Mouse (Mus musculus): ENCODE measurements at regions not wholly inside any gene's neighbourhood (a gene's known extent, or its start where the extent isn't known, plus 50 kb on each side); places are given as distances from the start of the nearest gene placed in this dataset.

GRCm38 (mm10) chr17:9821358-9821757 is 151.8 kb upstream of the Pabpc6 start:
- H3K9ac ChIP-seq (replicated peaks; ENCODE audit: low read depth): no peak overlapping the region
- TF ChIP-seq CTCF (IDR thresholded peaks at IDR 0.05): no peak
- TF ChIP-seq EP300 (IDR thresholded peaks at IDR 0.05): no peak
- H3K4me1 ChIP-seq (ENCODE audit: insufficient read depth, low read depth, low read length): no peaks in the 10 kb centered on the region; the same call in 1 of the 2 replicates
- WGBS: 72% methylated on average over 4 of the region's 4 CpGs
- DNase-seq (ENCODE audit: low spot score) (no peak), ATAC-seq (no peak)
- no peaks in the 10 kb centered on the region for H3K9me3 ChIP-seq (ENCODE audit: low read length)
- no peaks in the 10 kb centered on the region for H3K27me3 ChIP-seq (replicated peaks; ENCODE audit: insufficient read depth, low read length)
- H3K36me3 ChIP-seq (ENCODE audit: insufficient read depth, low read length): no peaks in the 10 kb centered on the region
- H3K4me3 ChIP-seq (ENCODE audit: low read depth, low read length): no peak overlapping the region
- H3K4me2 ChIP-seq (replicated peaks; ENCODE audit: low read depth, low read length): no peak overlapping the region
- H3K27ac ChIP-seq (ENCODE audit: low read length): no peak overlapping the region

GRCm38 (mm10) chr17:9817056-9817455 is 147.5 kb upstream of the Pabpc6 start:
- H3K9ac ChIP-seq (replicated peaks; ENCODE audit: low read depth): no peak overlapping the region
- no peaks in the 10 kb centered on the region for H3K27me3 ChIP-seq (replicated peaks; ENCODE audit: insufficient read depth, low read length)
- no peaks in the 10 kb centered on the region for H3K36me3 ChIP-seq (ENCODE audit: insufficient read depth, low read length)
- no peaks in the 10 kb centered on the region for H3K9me3 ChIP-seq (ENCODE audit: low read length)
- DNase-seq (ENCODE audit: low spot score): no peak
- no peak overlapping the region for H3K4me2 ChIP-seq (replicated peaks; ENCODE audit: low read depth, low read length)
- H3K27ac ChIP-seq (ENCODE audit: low read length): no peak overlapping the region
- no peak for ATAC-seq
- no peak for TF ChIP-seq EP300 (IDR thresholded peaks at IDR 0.05)
- no peak for TF ChIP-seq CTCF (IDR thresholded peaks at IDR 0.05)
- no peaks in the 10 kb centered on the region for H3K4me1 ChIP-seq (ENCODE audit: insufficient read depth, low read depth, low read length)
- no peak overlapping the region for H3K4me3 ChIP-seq (ENCODE audit: low read depth, low read length)

GRCm38 (mm10) chr17:9797069-9797468 is 127.6 kb upstream of the Pabpc6 start:
- Histone ChIP-seq H3K4me1 (ENCODE audit: insufficient read depth, low read depth, low read length) (no peaks in the 10 kb centered on the region), H3K4me2 (replicated peaks; ENCODE audit: low read depth, low read length) (no peak overlapping the region), H3K4me3 (ENCODE audit: low read depth, low read length) (no peak overlapping the region), H3K36me3 (ENCODE audit: insufficient read depth, low read length) (no peaks in the 10 kb centered on the region), H3K9me3 (ENCODE audit: low read length) (no peaks in the 10 kb centered on the region), H3K9ac (replicated peaks; ENCODE audit: low read depth) (no peak overlapping the region), H3K27me3 (replicated peaks; ENCODE audit: insufficient read depth, low read length) (no peaks in the 10 kb centered on the region), H3K27ac (ENCODE audit: low read length) (no peak overlapping the region)
- TF ChIP-seq CTCF (IDR thresholded peaks at IDR 0.05) (no peak), EP300 (IDR thresholded peaks at IDR 0.05) (no peak)
- no peak for DNase-seq (ENCODE audit: low spot score)
- WGBS: 86% methylated on average over 8 of the region's 8 CpGs
- no peak for ATAC-seq

- Histone ChIP-seq H3K9me3 (ENCODE audit: low read length) (no peaks in the 10 kb centered on the region), H3K36me3 (ENCODE audit: insufficient read depth, low read length) (no peaks in the 10 kb centered on the region), H3K9ac (replicated peaks; ENCODE audit: low read depth) (no peak overlapping the region), H3K4me2 (replicated peaks; ENCODE audit: low read depth, low read length) (no peak overlapping the region), H3K4me1 (ENCODE audit: insufficient read depth, low read depth, low read length) (no peaks in the 10 kb centered on the region), H3K27ac (ENCODE audit: low read length) (no peak overlapping the region), H3K27me3 (replicated peaks; ENCODE audit: insufficient read depth, low read length) (no peaks in the 10 kb centered on the region), H3K4me3 (ENCODE audit: low read depth, low read length) (no peak overlapping the region)
- no peak for ATAC-seq
- TF ChIP-seq CTCF (IDR thresholded peaks at IDR 0.05): no peak
- no peak for TF ChIP-seq EP300 (IDR thresholded peaks at IDR 0.05)
- DNase-seq (ENCODE audit: low spot score): no peak
- 71% methylated on average over 13 of the region's 13 CpGs for WGBS
Observed at GRCm38 (mm10) chr17:9796225-9796988, 126.9 kb upstream of the Pabpc6 start.

GRCm38 (mm10) chr17:9778866-9779265 is 109.3 kb upstream of the Pabpc6 start:
- no peak overlapping the region for H3K4me3 ChIP-seq (ENCODE audit: low read depth, low read length)
- H3K4me2 ChIP-seq (replicated peaks; ENCODE audit: low read depth, low read length): no peak overlapping the region
- whole genome bisulfite sequencing: 82% methylated on average over 5 of the region's 5 CpGs

GRCm38 (mm10) chr17:9777165-9777564 is 107.6 kb upstream of the Pabpc6 start:
- 0 out of 2 replicates have a peak, but pooled peaks cover 4% of the 10 kb centered on the region for H3K4me1 ChIP-seq (ENCODE audit: insufficient read depth, low read depth, low read length)
- TF ChIP-seq EP300 (IDR thresholded peaks at IDR 0.05) (0 out of 2 replicates have a peak, but pooled peaks have one; percentile 13), CTCF (IDR thresholded peaks at IDR 0.05) (no peak)
- no peak overlapping the region for H3K4me2 ChIP-seq (replicated peaks; ENCODE audit: low read depth, low read length)
- no peak overlapping the region for H3K9ac ChIP-seq (replicated peaks; ENCODE audit: low read depth)
- H3K4me3 ChIP-seq (ENCODE audit: low read depth, low read length): no peak overlapping the region
- no peaks in the 10 kb centered on the region for H3K36me3 ChIP-seq (ENCODE audit: insufficient read depth, low read length)
- H3K27ac ChIP-seq (ENCODE audit: low read length): no peak overlapping the region
- no peaks in the 10 kb centered on the region for H3K27me3 ChIP-seq (replicated peaks; ENCODE audit: insufficient read depth, low read length)
- ATAC-seq: no peak
- no peak for DNase-seq (ENCODE audit: low spot score)
- no peaks in the 10 kb centered on the region for H3K9me3 ChIP-seq (ENCODE audit: low read length)

More at GRCm38 (mm10) chr17:9778866-9779265, 109.3 kb upstream of the Pabpc6 start:
- DNase-seq (ENCODE audit: low spot score) (no peak), ATAC-seq (no peak)
- 0 out of 2 replicates have a peak, but pooled peaks cover 4% of the 10 kb centered on the region for H3K4me1 ChIP-seq (ENCODE audit: insufficient read depth, low read depth, low read length)
- H3K9me3 ChIP-seq (ENCODE audit: low read length): no peaks in the 10 kb centered on the region
- no peaks in the 10 kb centered on the region for H3K36me3 ChIP-seq (ENCODE audit: insufficient read depth, low read length)
- H3K9ac ChIP-seq (replicated peaks; ENCODE audit: low read depth): no peak overlapping the region
- no peak overlapping the region for H3K27ac ChIP-seq (ENCODE audit: low read length)
- no peaks in the 10 kb centered on the region for H3K27me3 ChIP-seq (replicated peaks; ENCODE audit: insufficient read depth, low read length)
- TF ChIP-seq EP300 (IDR thresholded peaks at IDR 0.05) (no peak), CTCF (IDR thresholded peaks at IDR 0.05) (no peak)

All from lung, postnatal 0 days (tissue).